Mouse (Mus musculus): ENCODE measurements around the gene Mzf1.
A peak's percentile ranks its signal among the peaks of the same experiment; 100 is the strongest.

The Mzf1 gene

DNA sequence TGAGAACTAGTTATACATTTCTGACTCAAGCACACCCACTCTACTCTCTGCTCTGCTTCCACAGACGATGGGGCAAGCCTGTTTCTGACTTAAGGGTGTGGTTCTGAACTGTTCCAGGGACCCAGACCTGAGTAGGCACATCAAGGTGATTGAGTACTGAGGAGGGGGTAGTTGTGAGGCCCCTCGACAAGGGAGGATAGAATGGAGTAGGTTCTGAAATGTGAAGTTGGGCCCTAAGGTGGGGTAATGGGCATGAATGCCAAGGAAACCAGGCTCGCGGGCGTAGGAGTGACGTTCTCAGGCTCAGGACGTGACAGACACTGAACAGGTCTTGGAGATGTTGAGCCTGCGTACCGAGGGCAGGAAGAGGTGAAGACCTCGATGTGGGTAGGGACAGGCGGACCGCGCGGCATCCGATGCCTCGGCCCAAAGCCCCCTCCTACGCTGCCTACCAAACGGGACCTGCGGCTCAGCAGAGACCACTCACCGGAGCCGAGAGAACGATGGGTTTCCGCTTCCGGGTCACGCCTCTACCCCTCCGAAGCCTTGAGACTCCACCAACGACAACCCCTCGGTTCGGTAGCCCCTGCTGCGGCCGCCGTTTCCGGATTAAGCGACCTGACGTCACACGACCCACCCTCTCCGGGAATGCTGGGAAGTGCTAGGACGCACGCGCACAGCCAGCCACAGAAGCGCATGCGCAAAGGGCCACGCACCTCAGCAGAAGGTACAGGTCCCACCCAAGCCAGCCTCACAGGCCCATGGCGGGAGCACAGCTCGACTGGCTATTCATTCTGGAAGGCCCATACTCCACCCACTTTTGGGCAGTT is 20.2 kb downstream of the Mzf1 start, which contains the start of gene Chmp2a:
Gene Chmp2a (minus strand): TSS at position 660 of the 830 bp plus-strand sequence.
- peak; percentile 98 for DNase-seq

GRCm38 (mm10) chr7:13033451-13034147 is 21.0 kb downstream of the Mzf1 start:
- no peak for DNase-seq

- no peak for DNase-seq
Measured at GRCm38 (mm10) chr7:13032541-13032940, 22.0 kb downstream of the Mzf1 start.

DNA sequence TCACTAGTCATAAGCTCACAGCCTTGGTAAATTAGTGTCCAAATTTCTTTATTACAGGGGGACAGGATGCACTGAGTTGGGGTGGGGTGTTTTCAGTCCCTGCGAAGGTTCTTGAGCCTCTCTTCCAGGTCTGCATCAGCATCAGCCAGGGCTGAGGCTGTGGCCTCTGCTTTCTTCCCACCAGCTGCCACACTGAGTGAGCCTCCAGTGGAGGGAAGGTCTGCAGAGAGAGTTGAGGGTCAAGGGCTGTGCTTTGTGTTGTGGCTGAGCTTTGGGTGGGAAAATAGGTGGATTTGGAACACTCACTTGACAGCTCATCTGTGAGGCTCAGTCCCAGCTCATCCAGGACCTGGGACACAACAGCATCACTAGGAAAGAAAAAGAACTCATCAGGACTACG is 22.6 kb downstream of the Mzf1 start:
- no peak for DNase-seq

DNA sequence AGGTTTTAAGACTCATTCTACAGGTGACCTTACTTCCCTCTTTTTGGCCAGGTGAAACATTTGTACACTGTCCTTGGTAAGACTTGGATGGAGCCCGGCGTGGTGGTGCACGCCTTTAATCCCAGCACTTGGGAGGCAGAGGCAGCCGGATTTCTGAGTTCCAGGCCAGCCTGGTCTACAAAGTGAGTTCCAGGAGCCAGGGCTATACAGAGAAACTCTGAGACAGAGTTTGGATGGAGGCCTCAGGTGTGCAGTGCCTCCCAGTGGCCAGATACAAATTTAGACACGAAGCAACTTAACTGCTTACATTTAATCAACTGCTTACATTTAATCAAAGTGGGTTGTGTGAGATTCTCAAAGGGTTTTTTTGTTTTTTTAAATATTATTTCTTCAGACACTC is 23.5 kb downstream of the Mzf1 start:
- DNase-seq = no peak

- no peak for DNase-seq
Measured at GRCm38 (mm10) chr7:13028986-13029385, 25.6 kb downstream of the Mzf1 start.

GRCm38 (mm10) chr7:13025511-13026112 is 29.0 kb downstream of the Mzf1 start:
- no peak for DNase-seq

DNA sequence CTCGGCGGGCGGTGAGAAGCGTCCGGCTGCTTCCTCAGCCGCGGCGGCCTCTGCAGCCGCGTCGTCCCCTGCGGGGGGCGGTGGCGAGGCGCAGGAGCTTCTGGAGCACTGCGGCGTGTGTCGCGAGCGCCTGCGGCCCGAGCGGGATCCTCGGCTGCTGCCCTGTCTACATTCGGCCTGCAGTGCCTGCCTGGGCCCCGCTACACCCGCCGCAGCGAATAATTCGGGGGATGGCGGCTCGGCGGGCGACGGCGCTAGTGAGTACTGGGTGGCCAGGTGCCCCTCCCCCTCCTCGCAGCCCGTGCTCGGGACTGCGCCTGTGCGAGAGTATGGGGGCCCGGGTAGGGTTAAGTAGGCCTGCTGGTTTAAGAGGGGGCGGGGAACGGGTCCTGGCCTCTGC is 29.8 kb downstream of the Mzf1 start:
- peak; percentile 72 for DNase-seq

GRCm38 (mm10) chr7:13023928-13024731 is 30.4 kb downstream of the Mzf1 start:
- DNase-seq = peak; percentile 94

- DNase-seq = peak; percentile 73
Measured at GRCm38 (mm10) chr7:13022773-13023535, 31.6 kb downstream of the Mzf1 start.

- DNase-seq = no peak
Measured at GRCm38 (mm10) chr7:13015217-13015616, 39.3 kb downstream of the Mzf1 start.

DNA sequence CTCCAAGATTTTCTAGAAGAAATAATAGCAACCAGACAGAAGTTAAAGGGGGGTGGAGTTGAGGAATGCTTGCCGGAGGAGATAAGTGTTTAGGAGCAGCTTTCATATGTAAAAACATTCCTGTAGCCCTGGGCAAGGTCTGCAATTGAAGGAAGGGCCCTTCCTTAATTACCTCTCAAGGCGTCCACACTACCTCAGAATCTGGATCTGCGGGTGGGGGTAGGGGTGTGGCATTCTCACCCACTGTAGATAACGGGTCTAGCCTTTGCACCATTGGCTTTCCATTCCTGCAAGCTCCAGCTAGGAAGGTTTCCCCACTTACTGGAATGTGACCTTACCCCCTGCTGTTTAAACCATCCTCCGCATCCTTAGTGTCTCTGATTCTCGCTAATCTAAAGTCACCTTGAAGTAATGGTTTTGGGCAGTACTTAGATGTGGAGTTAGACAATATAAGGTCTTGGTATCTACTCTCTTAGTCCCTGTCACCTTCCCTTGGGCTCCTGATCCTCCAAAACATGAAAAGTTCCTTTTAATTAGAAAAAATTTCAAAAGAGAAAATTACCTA is 40.2 kb downstream of the Mzf1 start:
- DNase-seq = no peak

DNA sequence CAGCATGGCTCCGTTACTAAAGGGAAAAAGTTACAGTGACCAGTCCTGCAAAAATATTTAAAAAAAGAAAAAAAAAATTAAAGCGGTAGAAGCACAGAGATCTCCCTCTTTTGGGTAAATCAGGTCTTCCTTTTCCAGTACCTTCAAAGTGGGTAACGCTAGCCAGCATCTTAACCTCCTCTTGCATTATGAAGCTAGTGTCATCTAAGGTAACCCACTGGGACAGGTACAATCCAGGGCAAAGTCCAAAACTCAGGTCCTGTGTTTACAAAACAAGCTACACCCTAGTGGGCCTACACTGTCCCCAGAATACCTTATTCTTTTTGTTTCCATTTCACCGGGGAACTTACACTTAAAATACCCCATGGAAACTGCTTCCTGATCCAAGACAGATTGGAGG is 40.9 kb downstream of the Mzf1 start:
- DNase-seq = no peak

GRCm38 (mm10) chr7:13010005-13010908 is 44.3 kb downstream of the Mzf1 start, which contains the start of gene Zbtb45:
TSS of gene Zbtb45 (minus strand) at chr7:13010034.
- DNase-seq = no peak

- DNase-seq = peak; percentile 97
Measured at GRCm38 (mm10) chr7:13009143-13010004, 45.2 kb downstream of the Mzf1 start.

- no peak for DNase-seq
Measured at GRCm38 (mm10) chr7:13007341-13008092, 47.0 kb downstream of the Mzf1 start.

- peak; percentile 27 for DNase-seq
Measured at GRCm38 (mm10) chr7:13006531-13006930, 48.0 kb downstream of the Mzf1 start.

DNA sequence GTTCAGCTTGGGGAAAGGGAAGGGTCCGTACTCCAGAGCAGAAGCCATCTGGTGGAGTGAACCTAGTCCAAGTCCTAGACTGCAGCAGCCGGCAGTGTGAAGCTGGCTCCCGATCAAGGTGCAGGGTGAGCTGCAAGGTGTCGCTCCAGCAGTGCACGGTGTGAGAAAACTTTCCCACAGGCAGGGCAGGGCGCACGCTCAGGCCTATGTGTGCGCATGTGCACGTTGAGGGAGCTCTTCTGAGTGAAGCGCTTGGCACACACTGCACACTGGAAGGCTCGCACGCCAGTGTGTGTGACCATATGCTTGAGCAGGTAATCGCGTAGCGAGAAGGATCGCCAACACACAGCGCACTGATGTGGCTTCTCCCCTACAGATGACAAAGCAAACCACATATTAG is 48.6 kb downstream of the Mzf1 start:
- no peak for DNase-seq

DNA sequence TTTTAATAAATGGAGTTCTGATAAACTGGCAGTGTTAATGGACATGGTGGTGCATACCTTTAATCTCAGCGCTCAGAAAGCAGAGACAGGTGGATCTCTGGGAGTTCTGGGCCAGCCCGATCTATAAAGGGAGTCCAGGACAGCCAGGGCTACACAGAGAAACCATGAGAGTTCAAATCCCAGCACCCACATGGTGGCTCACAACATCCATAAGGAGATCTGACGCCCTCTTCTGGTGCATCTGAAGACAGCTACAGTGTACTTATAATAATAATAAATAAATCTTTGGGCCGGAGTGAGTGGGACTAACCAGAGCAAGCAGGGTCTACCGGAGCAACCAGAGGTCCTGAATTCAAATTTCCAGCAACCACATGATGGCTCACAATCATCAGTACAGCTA is 51.2 kb downstream of the Mzf1 start:
- DNase-seq = no peak
